Mouse (Mus musculus): ENCODE measurements around the gene Pogz.

DNA sequence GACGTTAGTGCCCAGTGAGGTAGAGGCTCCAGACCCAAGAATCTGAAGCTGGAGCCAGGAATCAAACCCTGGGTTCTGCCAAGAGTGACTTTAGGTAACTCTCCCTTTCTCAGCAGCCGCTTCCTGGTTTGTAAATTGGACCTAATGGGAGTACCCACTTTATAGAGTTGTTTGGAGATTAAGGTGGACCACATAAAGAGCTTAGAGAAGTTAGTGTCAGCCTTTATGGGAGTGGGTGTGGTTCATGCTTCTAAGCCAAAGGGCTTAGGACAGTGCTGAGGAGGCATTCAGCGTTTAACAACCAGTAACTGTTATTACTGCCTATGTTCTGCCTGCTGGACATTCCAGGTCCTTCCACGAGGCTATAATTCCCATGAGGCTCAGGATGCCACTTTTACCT lies 81.5 kb downstream of the Pogz start:
- TF ChIP-seq POLR2A (IDR thresholded peaks at IDR 0.05; ENCODE audit: extremely low read depth, insufficient read depth, low read length), result no peak
- TF ChIP-seq CTCF (IDR thresholded peaks at IDR 0.05; ENCODE audit: extremely low read depth, insufficient read depth, low read length), result no peak

Data from cortical plate, adult 2 months (tissue).